Mouse (Mus musculus): ENCODE data around the gene Git2. TPM values are rescaled to one million over a fixed set of nuclear protein-coding genes. Genes with fewer than 3 reads are reported as not detected.

The Git2 gene
- polyA plus RNA-seq, 1 experiment, result 21.6 TPM

GRCm38 (mm10) chr5:114731969-114732368 lies 43.3 kb downstream of the Git2 start:
- Histone ChIP-seq H3K27me3 (ENCODE audit: control insufficient read depth, insufficient read depth, insufficient read length) (no peaks in the 10 kb centered on the region), H3K4me2 (ENCODE audit: low read depth) (no peak overlapping the region), H3K4me3 (no peak overlapping the region), H3ac (ENCODE audit: control insufficient read depth, insufficient read length) (no peak overlapping the region), H3K79me2 (ENCODE audit: control insufficient read depth, insufficient read depth) (no peaks in the 10 kb centered on the region), H3K36me3 (ENCODE audit: control insufficient read depth, insufficient read depth) (peaks cover 15% of the 10 kb centered on the region)
- TF ChIP-seq MAX (IDR thresholded peaks at IDR 0.05; ENCODE audit: low read depth) (no peak), POLR2AphosphoS2 (IDR thresholded peaks at IDR 0.05; ENCODE audit: insufficient read length, low read depth) (no peak), SRF (IDR thresholded peaks at IDR 0.05; ENCODE audit: control insufficient read depth, insufficient read length, low read depth) (no peak), TCF3 (IDR thresholded peaks at IDR 0.05; ENCODE audit: insufficient read length, low read depth) (no peak), USF1 (IDR thresholded peaks at IDR 0.05; ENCODE audit: low read depth) (no peak), MYOG (IDR thresholded peaks at IDR 0.05; ENCODE audit: control insufficient read depth in 1 of 3, insufficient read depth in 1 of 3, insufficient read length in 2 of 3, low read depth in 2 of 3) (no peak), E2F4 (IDR thresholded peaks at IDR 0.05; ENCODE audit: insufficient read depth) (no peak), CEBPB (IDR thresholded peaks at IDR 0.05; ENCODE audit: insufficient read depth, poor library complexity, severe bottlenecking) (no peak), TCF12 (IDR thresholded peaks at IDR 0.05; ENCODE audit: insufficient read depth, poor library complexity, severe bottlenecking) (no peak), POLR2A (IDR thresholded peaks at IDR 0.05; ENCODE audit: insufficient read length, low read depth) (no peak), REST (IDR thresholded peaks at IDR 0.05; ENCODE audit: insufficient read depth, insufficient read length) (no peak), MYOD1 (IDR thresholded peaks at IDR 0.05; ENCODE audit: control insufficient read depth in 1 of 3, insufficient read length in 2 of 3, low read depth in 2 of 3) (no peak)

- Histone ChIP-seq H3K4me2 (ENCODE audit: low read depth) (no peak overlapping the region), H3K79me2 (ENCODE audit: control insufficient read depth, insufficient read depth) (no peaks in the 10 kb centered on the region), H3K4me3 (no peak overlapping the region), H3ac (ENCODE audit: control insufficient read depth, insufficient read length) (no peak overlapping the region), H3K27me3 (ENCODE audit: control insufficient read depth, insufficient read depth, insufficient read length) (no peaks in the 10 kb centered on the region), H3K36me3 (ENCODE audit: control insufficient read depth, insufficient read depth) (peaks cover 10% of the 10 kb centered on the region)
- no peak for TF ChIP-seq POLR2AphosphoS2 (IDR thresholded peaks at IDR 0.05; ENCODE audit: insufficient read length, low read depth)
- TF ChIP-seq REST (IDR thresholded peaks at IDR 0.05; ENCODE audit: insufficient read depth, insufficient read length), result no peak
- TF ChIP-seq TCF12 (IDR thresholded peaks at IDR 0.05; ENCODE audit: insufficient read depth, poor library complexity, severe bottlenecking), result no peak
- no peak for TF ChIP-seq MYOD1 (IDR thresholded peaks at IDR 0.05; ENCODE audit: control insufficient read depth in 1 of 3, insufficient read length in 2 of 3, low read depth in 2 of 3)
- no peak for TF ChIP-seq MAX (IDR thresholded peaks at IDR 0.05; ENCODE audit: low read depth)
- TF ChIP-seq TCF3 (IDR thresholded peaks at IDR 0.05; ENCODE audit: insufficient read length, low read depth), result no peak
- no peak for TF ChIP-seq SRF (IDR thresholded peaks at IDR 0.05; ENCODE audit: control insufficient read depth, insufficient read length, low read depth)
- no peak for TF ChIP-seq USF1 (IDR thresholded peaks at IDR 0.05; ENCODE audit: low read depth)
- no peak for TF ChIP-seq MYOG (IDR thresholded peaks at IDR 0.05; ENCODE audit: control insufficient read depth in 1 of 3, insufficient read depth in 1 of 3, insufficient read length in 2 of 3, low read depth in 2 of 3)
These were observed 43.8 kb downstream of the Git2 start for GRCm38 (mm10) chr5:114731498-114731897.

GRCm38 (mm10) chr5:114730129-114730528 lies 45.2 kb downstream of the Git2 start:
- Histone ChIP-seq H3K36me3 (ENCODE audit: control insufficient read depth, insufficient read depth) (no peaks in the 10 kb centered on the region), H3ac (ENCODE audit: control insufficient read depth, insufficient read length) (no peak overlapping the region), H3K79me2 (ENCODE audit: control insufficient read depth, insufficient read depth) (no peaks in the 10 kb centered on the region), H3K4me3 (no peak overlapping the region), H3K4me2 (ENCODE audit: low read depth) (no peak overlapping the region), H3K27me3 (ENCODE audit: control insufficient read depth, insufficient read depth, insufficient read length) (no peaks in the 10 kb centered on the region)
- TF ChIP-seq POLR2A (IDR thresholded peaks at IDR 0.05; ENCODE audit: insufficient read length, low read depth) (no peak), MYOD1 (IDR thresholded peaks at IDR 0.05; ENCODE audit: control insufficient read depth in 1 of 3, insufficient read length in 2 of 3, low read depth in 2 of 3) (peak in 2 of 3 experiments; percentile 22 to 71)

GRCm38 (mm10) chr5:114728160-114728559 lies 47.2 kb downstream of the Git2 start:
- Histone ChIP-seq H3K36me3 (ENCODE audit: control insufficient read depth, insufficient read depth) (no peaks in the 10 kb centered on the region), H3K4me3 (no peak overlapping the region), H3K27me3 (ENCODE audit: control insufficient read depth, insufficient read depth, insufficient read length) (no peaks in the 10 kb centered on the region), H3K4me2 (ENCODE audit: low read depth) (no peak overlapping the region), H3ac (ENCODE audit: control insufficient read depth, insufficient read length) (no peak overlapping the region), H3K79me2 (ENCODE audit: control insufficient read depth, insufficient read depth) (no peaks in the 10 kb centered on the region)
- no peak for TF ChIP-seq MYOG (IDR thresholded peaks at IDR 0.05; ENCODE audit: control insufficient read depth in 1 of 3, insufficient read depth in 1 of 3, insufficient read length in 2 of 3, low read depth in 2 of 3)
- no peak for TF ChIP-seq SRF (IDR thresholded peaks at IDR 0.05; ENCODE audit: control insufficient read depth, insufficient read length, low read depth)
- no peak for TF ChIP-seq CEBPB (IDR thresholded peaks at IDR 0.05; ENCODE audit: insufficient read depth, poor library complexity, severe bottlenecking)

- H3K27me3 ChIP-seq (ENCODE audit: control insufficient read depth, insufficient read depth, insufficient read length), result no peaks in the 10 kb centered on the region
- no peaks in the 10 kb centered on the region for H3K36me3 ChIP-seq (ENCODE audit: control insufficient read depth, insufficient read depth)
- no peak overlapping the region for H3K4me3 ChIP-seq
- H3ac ChIP-seq (ENCODE audit: control insufficient read depth, insufficient read length), result no peak overlapping the region
- no peaks in the 10 kb centered on the region for H3K79me2 ChIP-seq (ENCODE audit: control insufficient read depth, insufficient read depth)
- H3K4me2 ChIP-seq (ENCODE audit: low read depth), result no peak overlapping the region
- TF ChIP-seq CEBPB (IDR thresholded peaks at IDR 0.05; ENCODE audit: insufficient read depth, poor library complexity, severe bottlenecking) (peak; percentile 59; the same call in 1 of the 2 replicates), TCF3 (IDR thresholded peaks at IDR 0.05; ENCODE audit: insufficient read length, low read depth) (no peak), MAX (IDR thresholded peaks at IDR 0.05; ENCODE audit: low read depth) (no peak), MYOG (IDR thresholded peaks at IDR 0.05; ENCODE audit: control insufficient read depth in 1 of 3, insufficient read depth in 1 of 3, insufficient read length in 2 of 3, low read depth in 2 of 3) (peak in 1 of 3 experiments; percentile 25), POLR2AphosphoS2 (IDR thresholded peaks at IDR 0.05; ENCODE audit: insufficient read length, low read depth) (peak; percentile 9), MYOD1 (IDR thresholded peaks at IDR 0.05; ENCODE audit: control insufficient read depth in 1 of 3, insufficient read length in 2 of 3, low read depth in 2 of 3) (peak in 2 of 3 experiments; percentile 1 to 65)
These were observed 52.5 kb downstream of the Git2 start for GRCm38 (mm10) chr5:114722846-114723245.

All from myocyte (in vitro differentiated cells).